Mouse (Mus musculus) left cerebral cortex, adult 18-20 months (tissue): ENCODE results near the gene Slc6a20a. TPM values are rescaled to one million over a fixed set of nuclear protein-coding genes. Genes with fewer than 3 reads are reported as not detected.

ENCODE experiments used
- DNase-seq, 2 experiments: peaks; one replicate each; pipeline ENCODE4 v3.0.0; 2021 to 2022; ENCODE audit warnings: low spot score in 2 of 2, mixed read lengths in 1 of 2
- total RNA-seq, 2 experiments: library from RNA; stranded (reverse); gene quantifications; 2 replicates each; pipeline ENCODE4 v1.2.3; 2021

Slc6a20a gene
- total RNA-seq, 2 experiments from 2014 or later: 25.2 to 28.1 TPM

DNA sequence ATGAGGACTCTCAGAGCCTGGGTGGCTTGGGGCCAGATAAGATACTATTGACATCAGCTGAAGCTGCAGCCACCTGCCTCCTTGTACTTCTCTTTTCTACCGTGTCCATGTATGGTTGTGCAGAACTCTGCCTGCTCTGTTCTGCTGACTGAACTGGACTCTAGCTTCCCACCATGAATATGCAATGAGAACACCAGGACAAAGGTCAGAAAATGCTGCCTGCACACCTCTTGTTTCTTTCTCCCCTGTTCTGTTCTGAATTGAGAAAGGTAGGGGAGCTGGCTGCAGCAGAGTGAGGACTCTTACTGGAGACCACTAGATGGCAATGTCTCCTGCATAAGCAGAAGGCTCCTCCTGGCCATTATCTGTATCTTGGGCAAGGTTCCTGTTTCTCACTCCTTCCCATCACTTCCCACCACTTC lies 40.0 kb downstream of the Slc6a20a start:
- peak; percentile 9 to 16 for DNase-seq

DNA sequence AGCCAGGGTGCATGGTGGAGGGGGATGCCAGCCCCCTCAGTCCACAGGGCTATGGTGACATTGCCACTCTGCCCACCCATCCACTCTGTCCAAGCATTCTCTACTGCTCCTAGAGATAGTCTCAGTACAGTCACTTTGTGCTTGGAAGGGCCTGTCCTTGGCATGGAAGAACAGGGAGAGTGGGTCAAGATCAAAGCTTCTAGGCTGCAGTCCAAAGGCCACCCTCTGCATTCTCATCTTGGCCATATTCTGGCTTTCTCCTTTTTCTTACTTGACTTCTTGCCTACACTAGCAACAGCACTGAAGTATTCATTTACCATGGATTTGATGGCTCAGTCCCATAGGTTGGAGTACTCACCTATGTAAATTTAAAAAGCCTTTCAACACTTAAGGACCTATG lies 40.5 kb downstream of the Slc6a20a start:
- no peak for DNase-seq

GRCm38 (mm10) chr9:123636771-123637170 lies 41.9 kb downstream of the Slc6a20a start:
- no peak for DNase-seq

DNA sequence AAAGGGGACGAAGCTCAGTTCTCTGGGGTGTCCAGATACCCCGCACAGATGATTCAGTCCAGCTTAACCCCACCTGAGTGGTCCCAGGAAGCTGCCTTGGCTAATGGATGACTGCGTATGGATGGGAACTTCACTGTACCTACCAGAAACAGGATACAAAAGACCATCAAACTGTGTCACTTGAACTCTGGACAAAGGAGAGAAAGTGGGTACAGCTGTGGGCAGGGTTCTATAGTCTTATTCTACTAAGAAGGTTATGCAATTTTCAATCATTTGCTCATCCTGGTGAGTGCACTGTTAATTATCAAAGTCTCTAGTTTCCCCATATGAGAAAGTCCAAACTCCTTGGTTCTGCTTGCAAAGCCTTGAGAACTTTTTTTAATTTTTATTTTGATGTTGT lies 45.7 kb downstream of the Slc6a20a start:
- DNase-seq: no peak

DNA sequence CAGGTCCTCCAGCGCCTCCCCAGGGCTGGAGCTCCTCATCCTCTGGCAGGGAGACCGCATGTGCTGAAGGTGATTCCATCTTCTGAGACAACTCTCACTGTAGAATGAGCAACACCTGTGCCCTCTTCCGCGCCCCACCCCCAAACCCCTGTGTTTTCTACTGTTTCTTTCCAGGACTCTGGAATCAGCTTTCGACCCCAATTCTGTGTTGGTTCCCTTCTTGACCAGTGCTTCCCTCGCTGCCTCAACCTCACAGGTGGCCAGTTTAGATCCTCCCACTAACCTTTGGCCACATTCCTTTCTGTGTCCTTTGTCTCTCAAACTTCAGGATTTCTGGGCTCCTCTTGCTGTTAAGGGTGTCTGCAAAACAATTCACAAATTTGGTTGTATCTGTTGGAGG lies 46.4 kb downstream of the Slc6a20a start, which contains the start of gene Slc6a20b:
Gene Slc6a20b, minus strand, starts transcription at position 285 of the 400 bp plus-strand sequence.
- no peak for DNase-seq

DNA sequence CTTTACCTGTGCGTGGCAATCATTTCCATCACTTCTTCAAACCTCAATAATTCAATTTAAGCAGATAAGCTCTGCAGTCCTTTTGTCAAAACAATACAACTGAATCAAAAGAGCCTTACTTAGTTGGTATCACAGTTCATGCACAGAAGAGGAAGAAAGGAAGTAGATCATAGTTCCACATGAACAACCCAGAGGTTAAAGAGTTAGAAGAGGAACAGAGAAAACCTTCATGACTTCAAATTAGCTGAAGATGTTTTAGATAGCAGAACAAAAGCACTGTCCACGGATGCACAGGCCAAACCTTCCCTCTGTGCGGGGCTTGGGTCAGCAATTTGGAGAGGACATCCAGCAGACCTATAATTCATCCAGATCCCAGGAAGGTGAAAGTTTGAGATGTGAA lies 47.0 kb downstream of the Slc6a20a start:
- DNase-seq: no peak

GRCm38 (mm10) chr9:123625821-123626220 lies 52.9 kb downstream of the Slc6a20a start:
- no peak for DNase-seq

- no peak for DNase-seq
Observed at GRCm38 (mm10) chr9:123624741-123625140, 53.9 kb downstream of the Slc6a20a start.

DNA sequence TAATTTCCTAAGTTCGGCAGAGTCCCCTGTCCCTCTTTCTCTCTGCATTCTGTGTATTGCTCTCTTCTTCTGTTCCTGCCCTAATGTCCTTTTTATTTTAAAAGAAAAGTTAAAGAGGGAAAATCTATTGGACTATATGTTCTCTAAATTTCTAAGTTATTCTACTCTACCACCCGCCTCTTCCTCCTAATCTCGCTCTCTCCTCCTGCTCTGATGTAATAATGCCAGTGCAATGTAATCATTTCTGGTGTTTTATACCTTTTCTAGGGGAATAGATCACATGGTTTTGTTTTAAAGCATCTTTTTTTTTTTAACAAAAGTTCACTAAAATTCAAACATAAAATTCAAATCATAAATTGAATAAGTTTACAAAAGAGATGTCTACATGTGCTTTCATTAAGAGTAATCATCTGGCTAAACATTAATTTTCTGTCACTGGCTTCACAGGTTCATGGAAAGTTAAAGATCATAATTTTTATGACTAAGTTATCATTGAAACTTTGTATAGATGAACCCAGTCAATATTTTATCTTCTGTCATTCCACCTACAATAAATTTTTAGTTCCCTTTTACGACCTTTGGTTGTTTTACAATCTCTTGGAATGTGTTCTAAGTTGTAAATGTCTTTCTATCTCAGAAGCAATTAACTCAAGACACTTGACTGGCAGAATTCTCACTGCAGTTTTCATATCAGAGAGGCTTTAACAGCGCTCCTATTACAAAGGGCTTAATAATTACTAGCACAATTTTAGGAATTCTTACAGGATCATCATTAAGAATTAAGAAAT lies 58.2 kb downstream of the Slc6a20a start:
- no peak for DNase-seq

- no peak for DNase-seq
Observed at GRCm38 (mm10) chr9:123601529-123601928, 77.2 kb downstream of the Slc6a20a start.

DNA sequence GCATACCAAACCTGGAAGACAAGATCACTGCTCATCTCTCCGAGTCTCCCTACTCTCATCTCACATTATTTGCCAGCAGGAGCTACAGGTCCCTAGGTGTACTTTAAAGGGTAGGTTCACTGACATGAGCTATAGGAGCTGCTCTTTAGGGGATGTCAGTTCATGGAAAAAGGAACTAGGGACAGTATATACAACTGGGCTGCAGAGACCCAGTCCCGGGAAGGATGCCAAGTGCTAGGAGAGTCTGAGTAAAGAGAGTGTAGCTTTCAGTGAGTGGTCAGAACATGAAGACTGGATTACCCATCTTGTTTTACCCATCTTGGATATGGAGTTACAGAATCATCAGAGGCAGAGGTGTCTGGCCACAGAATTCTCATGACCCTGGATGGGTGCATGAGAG lies 81.3 kb downstream of the Slc6a20a start:
- DNase-seq: no peak

DNA sequence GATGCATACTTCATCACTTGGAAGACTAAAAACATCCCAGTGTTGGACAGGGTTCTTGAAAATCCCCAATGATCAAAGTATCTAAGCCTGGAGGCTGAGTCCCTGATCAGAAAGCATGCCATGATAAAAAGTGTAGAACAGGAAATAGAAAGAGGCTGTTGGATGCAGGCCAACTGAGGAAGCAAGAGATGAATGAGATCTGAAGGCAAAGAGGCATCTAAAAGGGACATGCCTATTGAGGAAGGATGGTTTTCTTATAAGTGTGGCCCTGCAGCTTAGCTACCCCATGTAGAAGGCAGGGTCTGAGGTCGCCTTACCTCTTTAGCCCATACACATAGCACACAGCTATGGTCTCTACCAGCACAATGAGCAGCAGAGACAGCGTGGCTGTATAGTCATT lies 81.8 kb downstream of the Slc6a20a start:
- DNase-seq: no peak

DNA sequence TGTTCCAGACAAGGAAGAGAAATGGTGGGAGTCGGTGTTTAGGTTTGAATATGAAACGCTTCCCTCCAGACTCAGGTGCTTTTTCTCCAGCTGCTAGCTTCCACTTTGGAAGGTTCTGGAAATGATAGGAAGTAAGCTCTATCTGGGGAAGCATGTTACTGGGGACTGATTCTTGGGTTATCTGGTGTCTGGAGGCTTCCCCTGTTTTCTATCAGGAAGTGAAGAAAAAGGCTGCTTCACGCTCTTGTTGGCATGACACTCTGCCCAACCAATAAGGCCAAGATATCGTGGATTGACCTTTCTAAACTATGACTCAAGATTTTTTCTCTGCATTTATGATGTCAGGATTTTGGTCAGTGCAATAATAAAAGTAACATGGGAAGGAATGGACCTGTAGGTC lies 83.5 kb downstream of the Slc6a20a start:
- no peak for DNase-seq

GRCm38 (mm10) chr9:123589240-123589910 lies 89.3 kb downstream of the Slc6a20a start:
- no peak for DNase-seq

Other genes with a start within 250 kb of the Slc6a20a start
- 1 to 10 TPM; 5.9 to 6.4 TPM for gene Limd1, start 200.2 kb downstream of the Slc6a20a start, total RNA-seq
- gene Sacm1l, start 149.1 kb downstream of the Slc6a20a start, total RNA-seq: 10 to 100 TPM; 69.3 to 70.2 TPM
- gene Slc6a20b, start 46.3 kb downstream of the Slc6a20a start, total RNA-seq: under 1 TPM; 0.52 to 0.53 TPM
- under 1 TPM; 0.16 to 0.33 TPM for gene Ccr9, start 446 bp downstream of the Slc6a20a start, total RNA-seq
- gene Lztfl1, start 38.8 kb upstream of the Slc6a20a start, total RNA-seq: 10 to 100 TPM; 65.2 to 74.3 TPM
- gene Cxcr6, start 127.6 kb upstream of the Slc6a20a start, total RNA-seq: not detected
- 10 to 100 TPM; 25.7 to 25.8 TPM for gene Fyco1, start 173.0 kb upstream of the Slc6a20a start, total RNA-seq
- not detected for gene Xcr1, start 183.1 kb upstream of the Slc6a20a start, total RNA-seq